Mouse (Mus musculus): ENCODE measurements at regions not wholly inside any gene's neighbourhood (a gene's known extent, or its start where the extent isn't known, plus 50 kb on each side); places are given as distances from the start of the nearest gene placed in this dataset.

DNA sequence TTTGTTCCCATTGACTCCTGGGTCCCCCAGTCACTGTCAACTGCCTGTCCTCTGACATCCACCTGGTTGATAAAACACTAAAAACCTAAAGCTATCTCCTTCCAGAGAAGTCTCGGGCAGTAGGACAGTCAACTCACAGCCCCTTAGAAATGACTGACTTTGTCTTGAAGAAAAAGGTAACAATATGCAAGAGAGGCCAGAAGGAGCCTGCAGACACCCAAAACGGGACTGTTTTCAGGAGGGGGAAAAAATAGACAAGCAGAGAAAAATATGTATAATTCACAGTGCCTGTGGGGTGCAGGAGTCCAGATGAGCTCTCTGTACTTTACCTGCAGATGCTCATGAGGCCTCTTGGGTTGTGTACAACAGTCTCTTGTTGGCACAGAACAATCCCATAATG, 126.4 kb upstream of the Ankrd55 start:
- no peak for DNase-seq (ENCODE audit: low spot score in 2 of 2)

DNA sequence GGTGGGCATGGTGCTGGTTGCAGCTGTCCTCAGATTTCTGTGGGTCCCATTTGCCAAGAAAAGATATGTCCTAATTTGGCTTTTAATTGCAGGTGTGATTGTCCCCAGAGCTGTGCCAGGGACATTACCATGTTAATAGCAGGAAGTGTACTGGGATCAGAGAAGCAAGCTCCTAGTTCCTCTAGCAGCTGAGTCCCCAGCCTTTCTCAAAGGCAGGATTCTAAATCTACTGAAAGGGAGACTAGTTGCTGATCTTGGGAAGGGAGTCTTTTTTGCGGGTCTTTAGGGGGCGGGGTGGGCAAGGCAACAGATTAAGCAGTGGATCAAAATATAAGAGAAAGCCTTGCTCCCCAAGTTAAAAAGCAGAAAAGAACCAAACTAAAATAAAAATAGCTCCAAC, 122.3 kb upstream of the Ankrd55 start:
- DNase-seq (ENCODE audit: low spot score in 2 of 2) = no peak

DNA sequence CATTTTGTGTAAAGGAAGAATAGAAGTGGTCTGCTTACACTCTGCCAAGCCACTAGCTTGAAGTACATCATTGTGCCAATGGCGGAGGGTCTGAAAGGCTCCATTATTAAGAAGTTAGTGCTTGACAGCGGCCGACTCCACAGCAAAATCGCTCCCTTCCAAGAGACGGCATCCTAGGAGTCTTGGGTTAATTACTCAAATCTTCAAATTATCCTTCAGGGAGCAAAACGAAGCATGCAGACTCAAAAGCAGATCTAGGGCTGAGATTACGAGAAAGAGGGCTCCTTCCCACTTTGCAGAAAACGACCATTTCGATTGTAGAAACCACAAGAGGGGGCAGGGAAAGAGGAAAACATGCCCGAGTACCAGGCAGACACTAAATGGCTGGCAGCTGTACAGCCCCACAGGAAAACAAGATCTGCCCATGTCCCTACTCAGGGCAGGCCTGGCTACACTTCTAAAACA, 121.9 kb upstream of the Ankrd55 start:
- peak in 1 of 2 experiments; percentile 41 for DNase-seq (ENCODE audit: low spot score in 2 of 2)

DNA sequence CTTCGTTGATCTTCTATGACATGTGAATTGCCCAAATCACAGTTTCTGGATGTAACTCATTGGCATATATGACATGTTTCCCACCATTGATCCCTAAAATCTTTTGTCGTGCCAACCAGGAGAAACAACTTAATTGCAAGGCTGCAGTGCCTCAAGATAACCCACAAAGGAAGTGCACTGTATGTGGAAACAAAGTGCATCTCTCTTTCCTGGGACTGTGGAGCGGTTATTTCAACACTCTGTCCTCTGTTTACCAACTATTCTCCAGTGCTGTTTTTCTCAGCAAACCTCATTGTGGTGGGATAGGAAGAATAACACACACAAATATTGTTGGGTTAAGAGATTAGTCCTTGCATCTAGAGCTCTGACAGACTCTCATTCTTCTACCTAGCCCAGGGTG, 119.8 kb upstream of the Ankrd55 start:
- DNase-seq (ENCODE audit: low spot score in 2 of 2) = no peak

DNA sequence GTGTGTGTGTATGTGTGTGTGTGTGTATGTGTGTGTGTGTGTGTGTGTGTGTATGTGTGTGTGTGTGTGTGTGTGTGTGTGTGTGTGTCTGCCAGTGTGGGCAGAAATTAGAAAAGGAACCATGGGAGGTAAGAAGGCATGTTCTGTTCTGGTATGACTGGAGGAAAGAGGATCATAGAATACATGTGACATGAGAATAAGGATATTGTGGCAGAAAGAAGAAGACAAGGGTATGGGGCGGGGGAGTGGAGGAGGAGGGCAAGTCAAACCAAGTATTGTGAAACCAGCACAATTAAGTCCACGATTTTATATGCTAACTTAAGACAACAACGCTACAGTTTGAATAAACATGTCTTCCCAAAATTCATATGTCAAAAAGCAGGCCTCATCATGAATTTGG, 117.4 kb upstream of the Ankrd55 start:
- DNase-seq (ENCODE audit: low spot score in 2 of 2) = no peak

DNA sequence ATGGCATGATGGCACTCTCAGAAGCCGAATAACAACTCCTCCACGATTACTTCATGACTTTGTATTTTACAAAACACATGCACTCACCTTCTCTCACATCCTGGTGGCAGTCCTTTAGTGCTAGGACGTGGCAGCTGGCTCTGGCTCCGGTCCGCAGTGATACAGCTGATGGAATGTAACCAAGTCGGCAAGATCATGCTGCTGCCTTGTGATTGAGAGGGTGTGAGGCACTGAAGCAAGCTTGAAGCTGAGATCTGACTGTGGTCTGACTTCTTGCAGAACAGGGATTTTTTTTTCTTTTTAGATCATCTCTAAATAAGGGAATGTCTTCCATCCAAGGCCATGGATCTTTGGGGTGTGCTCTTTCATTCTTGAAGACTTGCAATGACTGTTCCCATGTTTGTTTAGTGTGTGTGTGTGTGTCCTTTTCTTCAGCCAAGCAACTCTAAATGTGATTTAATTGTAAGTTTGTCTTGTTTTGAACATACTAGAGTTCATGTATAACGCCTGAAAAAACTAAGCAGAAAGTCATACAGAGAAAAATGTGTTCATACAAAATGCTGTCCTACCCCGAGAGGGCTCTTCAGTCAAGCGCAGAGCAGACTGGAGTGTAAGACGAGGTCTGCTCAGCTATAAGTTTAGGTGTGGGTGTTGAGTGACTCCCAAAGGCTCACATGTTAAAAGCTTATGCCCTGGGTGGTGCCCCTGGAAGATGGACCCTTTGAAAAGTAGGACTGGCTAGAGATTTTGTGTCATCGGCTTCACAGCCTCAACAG, 116.1 kb upstream of the Ankrd55 start:
- DNase-seq (ENCODE audit: low spot score in 2 of 2) = no peak

DNA sequence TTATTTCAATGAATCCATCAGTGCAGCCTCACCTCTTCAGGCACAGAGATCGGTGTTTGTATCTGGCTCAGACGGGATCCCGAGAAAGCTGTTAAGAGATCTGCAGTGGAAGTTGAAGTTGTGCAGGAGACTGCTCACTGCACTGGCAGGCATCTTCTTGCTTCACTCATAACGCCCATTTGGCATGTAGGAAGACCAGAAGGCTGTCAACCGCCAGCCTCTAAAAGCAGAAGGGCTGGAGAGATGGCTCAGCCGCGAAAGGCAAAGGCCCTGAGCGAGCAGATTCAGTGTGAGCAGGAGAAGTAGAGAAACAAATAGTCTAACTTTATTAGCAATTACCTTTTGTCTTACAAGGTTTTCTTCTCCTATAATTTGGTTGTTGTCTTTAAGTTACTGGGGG, 114.3 kb upstream of the Ankrd55 start:
- DNase-seq (ENCODE audit: low spot score in 2 of 2) = no peak

DNA sequence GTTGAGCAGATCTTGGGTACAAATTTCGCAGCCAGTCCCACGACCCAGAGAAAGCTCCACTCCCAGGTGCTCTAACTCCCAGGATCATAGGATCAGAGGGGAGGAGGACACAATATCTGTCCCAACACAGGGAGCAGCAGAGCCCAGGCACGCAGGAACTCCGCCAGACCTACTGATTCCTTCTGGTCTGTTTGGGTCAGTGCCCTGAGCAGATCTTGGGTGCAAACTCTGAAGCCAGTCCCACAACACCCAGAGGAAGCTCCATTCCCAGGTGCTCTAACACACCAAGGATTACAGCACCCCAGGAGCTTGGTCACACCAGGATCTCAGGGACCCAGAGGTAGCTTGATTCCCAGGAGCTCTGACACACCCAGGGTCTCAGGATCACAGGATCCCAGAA, 110.2 kb upstream of the Ankrd55 start:
- DNase-seq (ENCODE audit: low spot score in 2 of 2) = no peak

DNA sequence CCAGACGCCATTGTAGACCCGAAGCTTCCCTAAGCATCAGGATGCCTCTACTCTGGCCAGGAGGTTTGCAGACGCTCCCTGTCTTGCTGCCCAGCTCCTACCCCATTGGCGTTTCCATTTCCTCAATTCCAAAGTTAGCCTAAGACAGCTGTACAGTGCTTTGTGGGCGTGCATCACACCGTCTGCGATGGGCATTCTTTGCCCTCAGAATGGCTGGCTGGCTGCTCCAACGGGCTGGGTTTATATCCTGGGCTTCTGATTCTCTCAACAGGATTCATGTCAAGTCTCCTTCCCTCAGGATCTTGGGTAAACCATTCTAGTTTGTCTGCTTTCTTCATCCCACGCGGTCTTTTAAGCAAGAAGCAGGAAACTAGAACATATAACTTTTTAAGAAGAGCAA, 104.3 kb upstream of the Ankrd55 start:
- DNase-seq (ENCODE audit: low spot score in 2 of 2) = no peak

DNA sequence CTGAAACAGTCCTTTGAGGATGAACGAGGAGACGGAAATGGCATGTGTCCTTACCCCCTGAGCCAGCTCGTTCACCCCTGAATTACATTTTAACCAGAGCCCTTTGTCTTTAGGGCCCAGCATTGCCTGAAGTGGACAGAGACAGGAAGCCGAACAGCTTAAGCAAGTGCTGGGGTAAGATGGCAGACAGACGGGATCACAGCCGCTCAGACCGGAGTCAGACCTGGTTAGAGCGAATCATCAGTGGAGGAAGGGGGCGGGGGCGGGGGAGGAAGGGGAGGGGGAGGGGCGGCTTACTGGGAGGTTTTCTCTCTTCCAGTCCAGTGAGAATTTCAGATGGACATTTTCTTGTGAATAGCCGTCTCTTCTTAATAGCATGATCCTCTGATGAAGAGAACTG, 103.1 kb upstream of the Ankrd55 start:
- no peak for DNase-seq (ENCODE audit: low spot score in 2 of 2)

DNA sequence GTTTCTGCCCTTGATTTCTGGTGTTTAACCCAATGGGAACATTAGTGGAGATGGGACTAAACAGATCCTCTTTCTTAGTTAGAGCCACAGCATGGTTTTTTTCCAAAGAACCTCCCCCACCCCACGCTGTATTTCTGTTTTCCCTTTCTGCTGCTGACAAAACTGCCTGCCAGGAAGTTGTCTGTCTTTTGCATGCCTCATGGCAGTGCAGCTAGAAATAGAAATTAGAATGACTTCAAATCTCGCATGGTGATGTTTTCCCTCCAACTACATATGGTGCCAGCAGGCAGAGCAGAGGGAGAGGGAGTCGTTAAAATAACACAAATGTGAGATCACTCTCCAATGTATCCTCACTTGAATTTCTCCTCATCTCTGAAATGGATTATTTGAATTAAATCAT, 101.0 kb upstream of the Ankrd55 start:
- peak in 1 of 2 experiments; percentile 50 for DNase-seq (ENCODE audit: low spot score in 2 of 2)

DNA sequence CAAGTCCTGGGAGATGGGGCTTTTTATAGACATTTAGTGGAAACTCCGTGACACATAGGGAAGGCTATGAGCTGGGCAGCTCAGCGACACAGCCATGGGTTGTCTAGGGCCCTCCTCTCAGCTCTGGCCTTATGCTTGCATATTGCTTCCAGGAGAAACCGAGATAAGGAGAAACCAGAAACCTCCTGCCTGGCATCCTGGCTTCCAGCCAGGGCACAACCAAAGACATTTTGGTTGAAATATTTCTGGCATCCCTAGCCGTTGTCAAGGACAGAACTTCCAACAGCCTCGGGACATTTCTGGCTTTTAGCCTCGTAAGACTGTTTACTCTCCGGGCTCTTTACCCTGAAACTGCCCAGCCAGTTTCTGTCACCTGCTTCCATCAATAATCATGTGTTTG, 99.9 kb upstream of the Ankrd55 start:
- no peak for DNase-seq (ENCODE audit: low spot score in 2 of 2)

DNA sequence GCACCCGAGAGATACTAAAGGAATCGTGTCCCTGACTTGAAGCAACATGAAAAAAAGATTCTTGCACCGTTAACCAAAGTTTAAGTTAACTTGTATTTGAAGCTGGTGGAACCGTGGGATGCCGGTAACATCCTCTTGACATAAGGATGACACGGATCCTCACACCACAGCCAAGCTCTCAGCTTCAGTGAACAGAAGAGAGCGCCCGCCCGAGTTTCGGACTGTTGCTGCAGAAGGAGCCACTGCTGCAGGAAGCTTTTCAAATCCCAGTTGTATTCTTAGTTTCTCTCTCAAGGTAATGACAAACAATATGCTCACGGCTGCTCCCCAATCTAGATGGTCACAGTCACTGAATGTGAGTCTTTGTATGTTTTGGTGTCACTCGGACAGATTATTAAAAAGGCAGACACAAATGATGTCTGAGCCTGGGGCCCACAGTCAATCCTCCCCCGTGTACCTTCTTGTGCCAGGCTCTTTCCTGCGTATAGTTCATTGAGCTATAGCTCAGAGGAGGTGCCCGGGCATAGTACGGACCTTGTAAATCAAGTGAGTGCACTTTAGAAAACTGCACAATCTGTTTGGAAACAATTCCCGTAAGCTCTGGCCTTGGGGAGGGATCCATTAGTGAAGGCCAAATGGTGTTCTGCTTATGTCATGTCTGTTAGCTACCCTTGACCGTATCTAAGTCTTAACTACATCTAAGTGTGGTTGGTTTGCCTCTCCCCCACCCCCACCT, 99.3 kb upstream of the Ankrd55 start:
- DNase-seq (ENCODE audit: low spot score in 2 of 2) = no peak

DNA sequence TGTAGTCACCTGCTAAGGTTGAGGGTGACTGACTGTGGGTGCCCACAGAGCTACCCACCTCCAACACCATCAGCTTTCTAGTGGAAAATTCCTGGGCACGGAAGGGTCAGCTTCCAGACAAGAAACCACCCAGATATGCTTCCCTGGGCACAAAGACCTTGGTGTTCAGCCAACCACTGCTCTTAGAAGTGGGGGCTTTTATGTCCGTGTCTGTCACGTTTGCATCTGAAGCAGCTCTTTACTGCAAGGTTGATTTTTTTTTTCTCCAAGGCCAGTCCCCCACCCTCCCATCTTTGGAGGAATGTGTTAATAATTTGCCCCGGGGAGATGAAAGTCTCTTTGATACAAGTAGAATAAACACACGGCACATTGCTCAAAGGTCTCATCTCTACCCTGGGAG, 98.6 kb upstream of the Ankrd55 start:
- DNase-seq (ENCODE audit: low spot score in 2 of 2) = no peak

DNA sequence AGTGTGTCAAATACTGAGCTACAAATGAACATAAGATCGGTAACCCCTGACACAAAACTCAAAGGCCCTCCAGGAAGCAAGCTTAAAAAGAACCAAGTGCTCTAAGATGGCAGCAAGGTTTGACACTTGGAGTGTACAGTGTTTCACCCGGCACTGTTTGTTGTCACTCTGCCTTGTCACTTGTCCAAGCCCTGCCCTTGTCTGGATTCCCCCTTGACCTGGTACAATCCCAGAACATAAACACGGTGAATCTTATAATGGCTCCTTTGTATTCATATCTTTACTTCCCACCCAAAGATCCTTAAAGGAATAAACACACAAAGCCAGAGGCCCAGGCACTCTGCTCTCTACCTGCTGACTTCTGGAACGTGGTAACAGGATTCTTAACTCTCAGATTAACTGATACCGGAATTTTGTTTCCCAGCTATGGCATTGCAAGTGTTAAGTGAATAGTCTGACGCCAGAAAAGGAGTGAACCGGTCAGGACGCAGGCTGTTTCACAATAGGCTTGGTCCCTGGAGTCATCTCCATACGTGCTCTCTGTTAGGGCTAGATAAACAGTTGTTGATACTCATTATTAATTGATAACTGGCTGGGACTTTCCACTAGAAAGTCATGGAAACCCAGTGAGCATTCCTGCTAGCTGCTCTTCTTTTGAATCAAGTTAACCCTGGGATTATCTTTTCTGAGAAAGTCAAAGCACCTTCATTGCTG, 95.9 kb upstream of the Ankrd55 start:
- DNase-seq (ENCODE audit: low spot score in 2 of 2) = no peak

DNA sequence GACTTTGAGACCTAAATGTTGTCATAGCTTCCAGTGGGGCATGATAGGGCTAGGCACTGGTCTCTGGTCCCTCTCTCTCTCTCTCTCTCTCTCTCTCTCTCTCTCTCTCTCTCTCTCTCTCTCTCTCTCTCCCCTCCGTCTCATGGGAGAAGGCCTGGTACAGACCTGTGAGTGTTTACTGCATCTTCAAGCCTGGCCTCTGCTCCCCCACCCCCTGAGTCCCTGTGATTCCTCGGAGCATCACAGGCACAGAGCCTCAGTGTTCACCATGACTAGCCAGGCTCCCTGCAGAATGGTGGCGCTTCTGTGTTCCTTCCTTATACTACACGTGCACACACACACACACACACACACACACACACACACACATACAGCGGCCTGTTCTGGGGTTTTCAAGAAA, 94.6 kb upstream of the Ankrd55 start:
- no peak for DNase-seq (ENCODE audit: low spot score in 2 of 2)

DNA sequence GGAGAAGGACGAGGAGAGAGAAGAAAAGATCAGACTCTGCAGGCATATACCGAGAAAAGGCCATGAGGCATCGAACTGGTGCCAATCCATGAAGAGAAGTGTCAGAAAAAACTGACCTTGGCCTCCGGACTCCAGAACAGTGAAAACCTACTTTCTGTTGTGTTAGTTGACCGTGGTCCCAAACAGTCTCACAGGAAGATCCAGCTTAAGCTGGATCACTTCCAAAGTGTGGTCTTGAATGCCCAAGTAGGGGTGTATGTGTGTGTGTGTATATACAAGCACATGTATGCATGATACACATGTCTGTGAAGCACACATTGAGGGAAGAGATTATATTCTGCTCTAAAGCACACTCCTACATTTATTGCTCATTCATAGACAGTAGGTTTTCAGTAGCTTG, 93.3 kb upstream of the Ankrd55 start:
- DNase-seq (ENCODE audit: low spot score in 2 of 2) = no peak

DNA sequence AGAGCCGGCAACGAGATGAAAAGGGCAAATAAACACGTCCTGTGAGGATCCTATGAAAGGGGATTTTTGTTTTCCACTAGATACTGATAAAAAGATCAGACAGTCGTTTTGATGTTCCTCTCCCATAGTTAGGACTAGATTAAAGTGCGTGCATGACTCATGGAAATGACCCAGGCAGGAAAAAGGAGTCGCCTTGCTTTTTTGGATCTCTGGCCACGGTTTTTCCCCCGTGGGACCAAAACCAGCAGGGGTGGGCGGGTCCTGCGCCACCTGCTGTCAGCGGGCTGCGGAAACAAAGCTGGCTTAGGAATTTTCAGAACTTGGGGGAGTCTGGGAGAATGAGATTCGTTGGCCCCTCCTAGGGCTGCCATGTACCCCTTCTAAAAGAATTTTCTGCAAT, 91.5 kb upstream of the Ankrd55 start:
- DNase-seq (ENCODE audit: low spot score in 2 of 2) = peak; percentile 43 to 63

DNA sequence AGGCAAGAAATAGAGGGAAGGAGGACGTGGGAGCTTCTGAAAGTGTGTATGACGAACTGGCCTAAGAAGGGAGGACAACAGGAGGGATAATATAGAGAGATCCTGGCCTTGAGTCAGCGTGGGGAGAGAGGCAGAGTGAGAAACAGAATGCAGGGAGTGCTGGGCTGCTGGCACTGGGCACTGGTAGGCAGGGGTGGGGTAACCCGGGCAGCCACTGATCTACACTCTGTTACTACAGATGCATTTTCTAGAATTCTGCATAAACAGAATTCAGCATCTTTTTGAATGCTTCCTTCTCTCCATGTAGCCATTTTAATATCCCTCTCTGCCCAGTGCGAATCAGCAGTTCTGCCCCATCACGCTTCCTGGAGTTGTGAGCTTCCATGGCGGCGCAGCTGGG, 84.5 kb upstream of the Ankrd55 start:
- DNase-seq (ENCODE audit: low spot score in 2 of 2) = no peak

DNA sequence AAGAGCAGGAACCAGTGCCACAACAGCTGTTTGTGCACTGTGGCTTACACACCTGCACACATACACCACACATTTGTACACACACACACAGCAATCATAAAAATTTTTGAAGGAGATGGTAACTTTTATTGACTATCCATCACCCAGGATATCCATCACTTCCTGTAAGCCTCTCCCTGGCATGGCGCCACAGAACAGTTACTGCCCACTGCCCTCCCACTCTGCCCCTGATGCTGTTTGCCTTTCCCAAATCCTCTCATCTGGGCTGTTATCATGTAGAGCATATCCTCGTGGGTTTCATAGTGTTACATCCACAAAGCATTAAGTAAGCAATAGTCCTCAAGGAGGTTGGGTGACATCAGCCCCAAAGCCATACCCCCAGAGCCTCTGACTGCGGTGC, 84.0 kb upstream of the Ankrd55 start:
- DNase-seq (ENCODE audit: low spot score in 2 of 2) = no peak

DNA sequence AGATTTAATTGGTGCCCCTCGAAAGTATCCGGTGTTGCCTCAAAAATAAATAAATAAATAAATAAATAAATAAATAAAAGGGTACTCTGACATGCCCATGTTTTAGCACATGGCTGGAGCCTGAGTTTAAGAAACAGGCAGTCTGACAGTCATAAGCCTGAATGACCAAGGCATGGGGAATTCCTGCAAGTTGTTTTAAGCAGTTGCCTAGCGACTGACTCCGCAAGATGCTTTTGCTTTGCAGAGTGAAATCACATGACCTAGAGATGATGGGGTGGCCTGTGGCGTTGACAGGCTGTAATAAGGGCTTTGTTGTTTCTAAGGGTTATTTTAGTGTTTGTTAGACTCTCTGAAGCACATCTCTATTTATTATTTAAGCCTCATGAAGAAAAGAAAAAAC, 83.4 kb upstream of the Ankrd55 start:
- DNase-seq (ENCODE audit: low spot score in 2 of 2) = no peak

DNA sequence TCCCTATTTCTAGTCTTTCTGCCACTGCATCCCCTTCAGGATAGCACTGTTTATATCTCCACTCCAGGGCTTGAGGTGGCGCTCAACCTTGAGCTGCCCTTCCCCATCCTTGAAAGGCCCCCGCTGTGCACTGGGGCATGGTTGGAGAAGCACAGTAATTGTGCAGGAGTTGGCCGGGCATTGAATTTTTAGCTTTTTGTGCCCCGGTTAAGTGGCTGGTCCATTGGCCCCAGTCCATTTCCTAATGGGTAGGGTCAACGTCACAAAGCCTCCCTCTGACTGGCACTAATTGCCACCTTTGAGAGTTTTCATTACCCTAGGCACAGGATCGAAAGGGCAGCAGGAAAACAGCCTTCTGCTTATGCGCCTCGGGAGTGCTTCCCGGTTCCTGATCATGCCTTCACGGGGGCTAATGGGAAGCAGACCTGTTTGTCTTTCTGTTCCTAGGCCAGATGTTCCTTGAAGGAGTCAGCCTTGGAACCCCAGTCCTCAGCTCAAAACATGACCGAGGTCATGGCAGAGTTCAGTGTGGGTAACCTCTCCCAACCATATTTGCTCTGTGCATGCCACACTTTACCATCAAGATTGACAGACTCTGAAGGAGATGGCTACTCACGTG, 80.5 kb upstream of the Ankrd55 start:
- peak; percentile 32 to 35 for DNase-seq (ENCODE audit: low spot score in 2 of 2)

All from layer of hippocampus, postnatal 10 days (tissue).